Mouse (Mus musculus): ENCODE data around the gene Atic. TPM values are rescaled to one million over a fixed set of nuclear protein-coding genes. Genes with fewer than 3 reads are reported as not detected.

Gene Atic
- 51.7 and 56.8 TPM in 2 replicates for polyA plus RNA-seq (2015; fragmentation: Nextera tagmentation; extraction: Ambion mirVana)

DNA sequence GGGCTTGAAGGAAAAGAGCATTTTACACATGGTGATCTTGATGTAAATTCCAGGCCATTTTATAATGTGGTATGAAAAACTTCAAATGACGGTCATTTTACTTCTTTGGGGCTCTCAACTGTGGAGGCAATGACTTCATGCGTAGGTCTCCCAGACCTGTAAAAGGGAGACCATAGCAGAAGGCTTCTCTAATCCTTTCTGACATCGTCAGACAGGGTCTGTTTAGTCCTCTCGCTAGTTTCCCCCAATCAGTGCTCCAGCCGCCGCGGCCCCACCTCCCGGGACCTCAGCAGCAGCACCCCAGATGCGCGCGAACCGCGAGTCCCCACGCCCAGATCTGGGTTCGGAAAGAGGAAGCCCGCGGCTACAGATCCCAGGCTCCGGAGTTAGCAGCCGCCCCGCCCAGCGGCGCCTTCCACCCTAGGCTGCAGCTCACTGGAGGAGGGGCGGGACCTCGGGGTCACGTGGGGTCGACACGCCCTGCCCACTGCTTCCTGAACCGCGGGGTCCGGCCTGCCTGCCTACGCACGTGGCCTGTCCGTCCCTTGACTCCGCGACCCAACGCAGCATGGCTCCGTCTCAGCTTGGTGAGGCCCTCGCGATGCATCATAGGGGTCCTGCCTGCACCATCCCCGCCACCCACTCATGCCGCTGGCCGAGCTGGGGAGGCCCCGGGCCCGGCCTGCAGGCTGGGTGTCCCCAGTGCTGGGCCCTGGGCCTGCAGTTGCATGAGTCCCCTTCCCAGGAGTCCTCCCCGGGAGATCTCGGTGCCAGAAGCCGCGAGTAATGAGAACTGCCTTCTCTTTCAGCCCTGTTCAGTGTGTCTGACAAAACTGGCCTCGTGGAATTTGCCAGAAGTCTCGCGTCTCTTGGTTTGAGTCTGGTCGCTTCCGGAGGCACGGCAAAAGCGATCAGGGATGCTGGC, at the start of gene Atic:
Gene Atic, plus strand, starts transcription at position 463 of the 925 bp plus-strand sequence.
- H3K4me2 ChIP-seq (replicated peaks), result peak within 1 kb of the TSS; percentile 91
- ATAC-seq (ENCODE audit: insufficient number of reproducible peaks, low FRiP score, low TSS enrichment, low read depth), result peak; percentile 99

GRCm38 (mm10) chr1:71507251-71507650, 49.7 kb upstream of the Atic start:
- no peak overlapping the region for H3K4me3 ChIP-seq (replicated peaks)
- no peaks in the 10 kb centered on the region for H3K9me3 ChIP-seq (replicated peaks)
- ATAC-seq (ENCODE audit: insufficient number of reproducible peaks, low FRiP score, low TSS enrichment, low read depth), result no peak
- WGBS, result 12% methylated on average over 9 of the region's 9 CpGs
- H3K27ac ChIP-seq (replicated peaks), result no peak overlapping the region
- no peak overlapping the region for H3K9ac ChIP-seq
- no peak overlapping the region for H3K4me2 ChIP-seq (replicated peaks)
- H3K36me3 ChIP-seq, result no peaks in the 10 kb centered on the region
- H3K4me1 ChIP-seq, result peaks cover 3% of the 10 kb centered on the region; the same call in 1 of the 2 replicates
- H3K27me3 ChIP-seq, result no peaks in the 10 kb centered on the region

More for the DNA sequence above, at the start of gene Atic:
- under 1% methylated on average over 55 of the region's 55 CpGs for WGBS
- Histone ChIP-seq H3K9ac (peak within 1 kb of the TSS; percentile 65), H3K4me1 (0 out of 2 replicates have a peak, but pooled peaks cover 7% of the 10 kb centered on the region), H3K27ac (replicated peaks) (peak within 1 kb of the TSS; percentile 87), H3K9me3 (replicated peaks) (0 out of 2 replicates have a peak, but pooled peaks cover 2% of the 10 kb centered on the region), H3K27me3 (no peaks in the 10 kb centered on the region), H3K36me3 (peaks cover 25% of the 10 kb centered on the region), H3K4me3 (replicated peaks) (peak within 1 kb of the TSS; percentile 71)

DNA sequence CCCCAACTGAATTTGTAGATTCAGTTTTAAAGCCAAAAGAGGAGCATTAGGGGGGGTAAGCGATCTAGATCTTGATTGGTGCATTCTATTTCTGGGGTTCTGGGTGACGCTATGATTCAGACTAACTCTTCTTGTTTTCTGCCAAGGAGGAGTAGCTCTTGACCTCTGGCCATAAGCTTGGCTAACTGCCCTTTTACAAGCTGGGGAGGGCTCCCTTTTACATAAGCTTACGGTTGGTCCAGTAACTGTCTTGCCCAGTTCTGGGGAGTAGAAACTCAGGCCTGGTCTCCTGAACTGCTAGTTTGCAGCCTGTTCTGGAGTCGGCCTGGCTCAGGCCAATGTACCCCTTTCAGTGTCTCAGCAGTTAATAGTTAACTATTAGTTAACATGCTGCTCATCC, 41.9 kb upstream of the Atic start:
- WGBS, result 86% methylated on average over 4 of the region's 4 CpGs
- Histone ChIP-seq H3K27me3 (no peaks in the 10 kb centered on the region; the same call in 1 of the 2 replicates), H3K9me3 (replicated peaks) (no peaks in the 10 kb centered on the region), H3K27ac (replicated peaks) (no peak overlapping the region), H3K4me2 (replicated peaks) (no peak overlapping the region), H3K9ac (no peak overlapping the region), H3K4me1 (no peaks in the 10 kb centered on the region), H3K4me3 (replicated peaks) (no peak overlapping the region), H3K36me3 (no peaks in the 10 kb centered on the region)
- no peak for ATAC-seq (ENCODE audit: insufficient number of reproducible peaks, low FRiP score, low TSS enrichment, low read depth)

DNA sequence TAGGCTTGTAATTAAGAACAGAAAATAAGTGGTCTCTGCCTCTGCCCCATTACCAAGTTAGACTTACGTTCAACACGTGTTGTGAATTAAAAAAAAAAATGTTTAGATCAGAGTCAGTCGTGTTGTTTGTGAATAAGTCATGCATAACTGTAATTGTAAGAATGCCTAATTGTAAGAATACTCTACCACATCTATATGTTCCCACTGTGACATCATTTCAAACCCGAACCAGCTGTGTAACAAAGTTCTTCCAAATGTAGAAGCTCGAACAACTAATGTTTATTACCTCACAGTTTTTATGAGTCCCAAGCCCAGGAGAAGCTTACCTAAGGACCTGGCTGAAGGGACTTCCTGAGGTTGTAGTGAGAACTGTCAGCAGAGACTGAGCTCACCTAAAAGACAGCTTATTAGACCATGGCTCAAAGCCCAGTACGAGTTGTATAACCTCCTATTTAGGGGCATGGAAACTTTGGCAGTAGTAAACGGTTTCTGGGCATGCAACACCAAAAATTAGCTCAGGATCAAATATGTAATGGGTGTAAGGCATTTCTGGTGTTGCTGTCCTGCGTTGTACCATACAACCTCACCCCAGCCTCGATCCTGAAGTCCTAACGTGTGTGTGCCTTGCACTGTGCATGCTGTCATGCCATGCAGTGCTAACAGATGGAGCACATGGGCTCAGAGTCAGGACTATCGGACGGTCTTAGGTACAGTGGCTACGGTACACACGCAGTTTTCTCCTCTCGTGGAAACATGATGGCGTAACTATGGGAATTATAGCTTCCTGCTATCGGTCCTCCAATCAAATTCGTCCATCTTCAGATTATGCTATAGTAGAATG, 27.9 kb upstream of the Atic start:
- 57% methylated on average over 18 of the region's 18 CpGs for WGBS
- Histone ChIP-seq H3K4me2 (replicated peaks) (0 out of 2 replicates have a peak overlapping the region, but pooled peaks have one; percentile 10), H3K4me1 (0 out of 2 replicates have a peak, but pooled peaks cover 5% of the 10 kb centered on the region), H3K9ac (no peak overlapping the region), H3K4me3 (replicated peaks) (no peak overlapping the region), H3K9me3 (replicated peaks) (no peaks in the 10 kb centered on the region), H3K27ac (replicated peaks) (peak overlapping the region; percentile 28), H3K36me3 (no peaks in the 10 kb centered on the region), H3K27me3 (no peaks in the 10 kb centered on the region)
- ATAC-seq (ENCODE audit: insufficient number of reproducible peaks, low FRiP score, low TSS enrichment, low read depth), result peak; percentile 60; the same call in 1 of the 2 replicates

DNA sequence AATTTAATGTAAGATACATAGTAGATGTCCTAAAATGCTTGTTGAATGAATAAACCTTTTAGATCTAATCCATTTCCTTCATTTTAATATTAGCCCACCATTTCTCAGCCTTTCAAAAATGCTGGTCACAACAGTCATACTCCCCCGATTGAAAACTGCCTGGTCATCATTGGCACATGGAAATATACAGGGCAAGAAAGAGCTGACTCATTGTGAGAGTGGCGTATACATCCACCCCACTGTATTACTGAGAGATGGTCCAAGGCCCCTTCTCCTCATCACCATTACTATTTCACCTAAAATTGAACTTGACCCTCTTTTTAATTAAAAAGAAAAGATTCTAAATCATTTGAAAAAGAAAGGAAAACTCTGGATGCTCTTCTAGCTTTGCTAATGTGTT, 26.2 kb upstream of the Atic start:
- 0 out of 2 replicates have a peak, but pooled peaks cover 5% of the 10 kb centered on the region for H3K4me1 ChIP-seq
- no peak overlapping the region for H3K4me2 ChIP-seq (replicated peaks)
- no peaks in the 10 kb centered on the region for H3K27me3 ChIP-seq
- ATAC-seq (ENCODE audit: insufficient number of reproducible peaks, low FRiP score, low TSS enrichment, low read depth), result no peak
- H3K4me3 ChIP-seq (replicated peaks), result no peak overlapping the region
- no peaks in the 10 kb centered on the region for H3K9me3 ChIP-seq (replicated peaks)
- H3K36me3 ChIP-seq, result no peaks in the 10 kb centered on the region
- 70% methylated on average over 2 of the region's 2 CpGs for WGBS
- H3K9ac ChIP-seq, result no peak overlapping the region
- H3K27ac ChIP-seq (replicated peaks), result no peak overlapping the region

- WGBS, result 22% methylated on average over 7 of the region's 7 CpGs
- Histone ChIP-seq H3K36me3 (no peaks in the 10 kb centered on the region), H3K9ac (no peak overlapping the region), H3K4me2 (replicated peaks) (no peak overlapping the region), H3K4me3 (replicated peaks) (no peak overlapping the region), H3K4me1 (0 out of 2 replicates have a peak, but pooled peaks cover 5% of the 10 kb centered on the region), H3K27me3 (no peaks in the 10 kb centered on the region), H3K27ac (replicated peaks) (no peak overlapping the region), H3K9me3 (replicated peaks) (no peaks in the 10 kb centered on the region)
- ATAC-seq (ENCODE audit: insufficient number of reproducible peaks, low FRiP score, low TSS enrichment, low read depth), result no peak
These were observed 25.3 kb upstream of the Atic start for GRCm38 (mm10) chr1:71531653-71532052.

- Histone ChIP-seq H3K4me2 (replicated peaks) (no peak overlapping the region), H3K4me1 (no peaks in the 10 kb centered on the region), H3K9ac (no peak overlapping the region), H3K27me3 (no peaks in the 10 kb centered on the region), H3K36me3 (no peaks in the 10 kb centered on the region), H3K4me3 (replicated peaks) (no peak overlapping the region), H3K9me3 (replicated peaks) (no peaks in the 10 kb centered on the region), H3K27ac (replicated peaks) (no peak overlapping the region)
- ATAC-seq (ENCODE audit: insufficient number of reproducible peaks, low FRiP score, low TSS enrichment, low read depth), result no peak
- WGBS, result 88% methylated on average over 4 of the region's 4 CpGs
These were observed 17.3 kb upstream of the Atic start for GRCm38 (mm10) chr1:71539641-71540040.

GRCm38 (mm10) chr1:71540437-71540836, 16.5 kb upstream of the Atic start:
- ATAC-seq (ENCODE audit: insufficient number of reproducible peaks, low FRiP score, low TSS enrichment, low read depth), result no peak

DNA sequence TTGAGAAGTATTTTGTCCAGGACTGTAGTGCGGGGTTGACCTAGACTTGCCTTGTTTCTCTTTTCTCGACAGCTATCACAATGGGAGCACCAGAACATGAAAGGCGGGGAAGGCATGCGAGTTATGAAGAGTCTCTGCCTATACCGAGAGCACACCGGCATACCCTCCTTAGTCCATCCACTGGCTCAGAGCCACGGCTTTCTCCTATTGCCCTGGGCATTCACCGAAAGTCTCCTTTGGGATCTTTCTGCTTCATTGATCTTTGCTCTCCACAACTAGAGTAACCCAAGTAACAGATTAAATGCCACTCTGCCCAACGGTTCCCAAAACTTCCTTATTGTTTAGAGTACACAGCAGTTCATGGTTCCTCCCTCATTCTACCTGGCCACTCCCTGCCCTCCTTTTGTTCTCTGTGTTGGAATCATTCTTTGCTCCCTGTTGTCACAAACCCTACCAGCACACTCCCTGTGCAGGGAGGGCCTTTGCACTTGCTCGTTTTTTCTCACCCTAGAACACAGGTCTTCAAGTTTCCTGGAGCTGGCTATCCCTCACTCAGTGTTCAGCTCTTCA, 6.2 kb upstream of the Atic start:
- Histone ChIP-seq H3K4me3 (replicated peaks) (no peak overlapping the region), H3K36me3 (no peaks in the 10 kb centered on the region), H3K4me2 (replicated peaks) (no peak overlapping the region), H3K27me3 (no peaks in the 10 kb centered on the region), H3K9ac (no peak overlapping the region), H3K9me3 (replicated peaks) (no peaks in the 10 kb centered on the region), H3K27ac (replicated peaks) (no peak overlapping the region), H3K4me1 (no peaks in the 10 kb centered on the region)
- WGBS, result 79% methylated on average over 10 of the region's 10 CpGs
- no peak for ATAC-seq (ENCODE audit: insufficient number of reproducible peaks, low FRiP score, low TSS enrichment, low read depth)

More at GRCm38 (mm10) chr1:71540437-71540836, 16.5 kb upstream of the Atic start:
- H3K4me2 ChIP-seq (replicated peaks), result no peak overlapping the region
- H3K27me3 ChIP-seq, result no peaks in the 10 kb centered on the region
- no peaks in the 10 kb centered on the region for H3K4me1 ChIP-seq
- H3K9me3 ChIP-seq (replicated peaks), result no peaks in the 10 kb centered on the region
- H3K9ac ChIP-seq, result no peak overlapping the region
- WGBS, result 64% methylated on average over 3 of the region's 3 CpGs
- no peak overlapping the region for H3K4me3 ChIP-seq (replicated peaks)
- H3K27ac ChIP-seq (replicated peaks), result no peak overlapping the region
- no peaks in the 10 kb centered on the region for H3K36me3 ChIP-seq

DNA sequence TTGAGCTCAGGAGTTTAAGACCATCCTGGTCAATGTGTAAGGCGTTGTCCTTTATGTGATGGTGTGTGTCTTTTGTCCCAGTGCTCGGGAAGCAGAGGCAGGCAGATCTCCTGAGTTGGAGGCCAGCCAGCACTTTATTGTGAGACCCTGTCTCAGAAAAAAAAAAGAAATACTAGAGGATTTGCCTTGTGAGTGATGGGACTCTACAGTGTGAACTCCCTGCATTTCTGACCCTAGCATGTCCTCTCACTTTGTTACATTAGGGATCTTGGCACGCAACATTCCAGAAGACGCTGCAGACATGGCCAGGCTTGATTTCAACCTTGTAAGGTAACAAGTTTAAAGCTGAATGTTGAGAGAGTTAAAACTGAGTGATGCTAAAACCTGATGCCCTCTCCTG, 3.7 kb downstream of the Atic start:
- no peak overlapping the region for H3K4me3 ChIP-seq (replicated peaks)
- no peak for ATAC-seq (ENCODE audit: insufficient number of reproducible peaks, low FRiP score, low TSS enrichment, low read depth)
- no peak overlapping the region for H3K27ac ChIP-seq (replicated peaks)
- 78% methylated on average over 4 of the region's 4 CpGs for WGBS
- H3K4me2 ChIP-seq (replicated peaks), result no peak overlapping the region
- 0 out of 2 replicates have a peak, but pooled peaks cover 7% of the 10 kb centered on the region for H3K4me1 ChIP-seq
- peaks cover 2% of the 10 kb centered on the region; the same call in 1 of the 2 replicates for H3K9me3 ChIP-seq (replicated peaks)
- no peaks in the 10 kb centered on the region for H3K27me3 ChIP-seq
- no peak overlapping the region for H3K9ac ChIP-seq
- H3K36me3 ChIP-seq, result peaks cover 50% of the 10 kb centered on the region
